Mouse (Mus musculus) embryonic fibroblast, embryonic 13.5 days (primary cell): ENCODE measurements around the gene Cradd.

Source experiments
- CTCF ChIP-seq: IDR thresholded peaks from 2 replicates; pipeline ENCODE4 v1.5.1; 2011; ENCODE audit warnings: mild to moderate bottlenecking, control low read depth, low read length, moderate library complexity, borderline replicate concordance; ENCODE audit not compliant: insufficient read depth
- POLR2A ChIP-seq: IDR thresholded peaks from 2 replicates; pipeline ENCODE4 v1.6.1; 2011; ENCODE audit warnings: low read depth, mild to moderate bottlenecking, control low read depth, low read length, moderate library complexity

DNA sequence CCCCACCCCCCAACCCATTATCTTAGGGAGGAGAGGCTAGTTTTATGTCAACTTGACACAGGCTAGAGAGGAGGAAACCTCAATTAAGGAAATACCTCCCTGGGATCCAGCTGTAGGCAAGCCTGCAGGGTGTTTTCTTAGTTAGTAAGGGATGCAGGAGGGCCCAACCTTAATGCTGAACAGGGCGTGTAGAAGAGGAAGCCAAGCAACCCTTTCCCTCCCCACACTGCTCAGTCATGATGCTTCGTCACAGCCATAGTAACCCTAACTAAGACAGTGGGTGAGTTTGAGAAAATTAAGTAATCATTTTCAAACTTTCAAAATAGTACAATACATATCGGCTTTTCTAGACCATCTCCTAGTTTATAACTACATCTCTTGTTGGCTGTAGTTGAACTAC lies 143.0 kb downstream of the Cradd start:
- TF ChIP-seq CTCF (no peak), POLR2A (no peak)
